17 mouse cellular contexts compared by ENCODE assay signal in the genomic region with DNA sequence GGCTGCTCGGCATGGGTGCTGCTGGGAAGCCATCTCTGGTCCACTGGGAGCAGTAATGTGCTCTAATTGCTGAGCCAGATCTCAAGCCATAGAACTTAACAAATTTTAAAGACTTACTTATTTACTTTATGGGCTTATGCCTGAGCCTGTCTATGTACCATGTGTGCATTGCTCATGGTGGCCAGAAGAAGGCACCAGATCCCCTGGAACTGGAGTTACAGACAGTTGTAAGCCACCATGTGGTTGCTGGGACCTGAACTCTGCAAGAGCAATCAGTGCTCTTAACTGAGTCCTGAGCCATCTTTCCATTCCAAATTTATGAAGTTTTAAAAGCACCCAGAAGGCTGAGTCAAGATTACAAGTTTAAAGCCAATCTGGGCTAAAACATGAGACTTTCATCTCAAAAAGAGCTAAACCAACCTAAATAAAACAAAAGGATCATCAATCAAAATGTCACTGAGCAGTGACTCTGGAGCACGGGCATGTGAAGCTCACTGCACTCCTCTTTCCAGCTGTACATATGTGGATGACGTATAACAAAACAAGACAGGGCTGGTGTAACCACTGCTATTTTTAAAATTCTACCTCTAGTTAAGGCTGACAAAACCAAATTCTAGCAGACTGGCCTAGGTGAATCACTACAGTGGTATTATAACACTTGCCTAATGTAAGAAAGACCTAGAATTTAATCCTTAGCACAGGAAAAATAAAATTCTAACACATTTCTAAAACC. TPM values are rescaled to one million over a fixed set of nuclear protein-coding genes. Genes with fewer than 3 reads are reported as not detected.
DNase-seq lines count a peak whose midpoint lies in the region; ATAC-seq and TF ChIP-seq lines count a peak whose summit lies in the region.
"Had no signal": no experiment of that assay in that cellular context is flagged by ENCODE, and none has a peak within 500 bp of the region (broad histone marks: within the 10 kb centered on the region; RNA-seq: fewer than 3 reads in every experiment).

No protein-coding gene starts in this region.

- H3K27me3 ChIP-seq in heart, postnatal 0 days (ENCODE audit: control insufficient read depth, insufficient read depth, low read length): no peaks in the 10 kb centered on the region
- no peaks in the 10 kb centered on the region for H3K27me3 ChIP-seq in lung, postnatal 0 days (replicated peaks; ENCODE audit: insufficient read depth, low read length)
- H3K27me3 ChIP-seq: embryonic facial prominence, embryonic 15.5 days; hindbrain, embryonic 13.5 days had no signal

- no peak for DNase-seq in heart, postnatal 0 days (ENCODE audit: low spot score)
- DNase-seq in heart, adult 18-20 months: no peak
- DNase-seq in lung, postnatal 0 days (ENCODE audit: low spot score): no peak
- DNase-seq in lung, adult 18-20 months: no peak
- peak; percentile 57 for DNase-seq in ZHBTc4 (ENCODE audit: low read depth, low spot score)
- DNase-seq in neural tube, embryonic 10.5 days (ENCODE audit: extremely low spot score, low spot score): no peak
- DNase-seq in spleen, postnatal 36 days (ENCODE audit: low spot score in 2 of 2): no peak
- no peak for DNase-seq in frontal cortex, postnatal 10 days (ENCODE audit: low spot score in 2 of 2)
- DNase-seq: adrenal gland, adult 2 months; spleen, adult 18-20 months had no signal

- H3K36me3 ChIP-seq in heart, postnatal 0 days (replicated peaks; ENCODE audit: control insufficient read depth, insufficient read depth, low read length): peaks cover 4% of the 10 kb centered on the region; the same call in 1 of the 2 replicates
- H3K36me3 ChIP-seq in lung, postnatal 0 days (ENCODE audit: insufficient read depth, low read length): 0 out of 2 replicates have a peak, but pooled peaks cover 4% of the 10 kb centered on the region
- H3K36me3 ChIP-seq: embryonic facial prominence, embryonic 15.5 days; hindbrain, embryonic 13.5 days had no signal

- H3K27ac ChIP-seq in heart, postnatal 0 days (ENCODE audit: low read depth): no peak overlapping the region
- no peak overlapping the region for H3K27ac ChIP-seq in lung, postnatal 0 days (ENCODE audit: low read length)
- H3K27ac ChIP-seq: embryonic facial prominence, embryonic 15.5 days; hindbrain, embryonic 13.5 days had no signal

- no peak overlapping the region for H3K4me2 ChIP-seq in heart, postnatal 0 days (ENCODE audit: low read depth, low read length)
- no peak overlapping the region for H3K4me2 ChIP-seq in lung, postnatal 0 days (replicated peaks; ENCODE audit: low read depth, low read length)
- H3K4me2 ChIP-seq: embryonic facial prominence, embryonic 15.5 days; heart, embryonic 11.5 days; hindbrain, embryonic 13.5 days had no signal

- TF ChIP-seq CTCF in heart, postnatal 0 days (IDR thresholded peaks at IDR 0.05; ENCODE audit: low read depth): peak; percentile 19
- TF ChIP-seq CTCF in lung, postnatal 0 days (IDR thresholded peaks at IDR 0.05): peak; percentile 58

- WGBS in heart, postnatal 0 days: 82% methylated on average over 3 of the region's 3 CpGs
- 68% methylated on average over 3 of the region's 3 CpGs for WGBS in lung, postnatal 0 days

- no peak for ATAC-seq in heart, postnatal 0 days (ENCODE audit: insufficient read depth, low read depth)
- ATAC-seq in lung, postnatal 0 days: no peak

- TF ChIP-seq EP300 in heart, postnatal 0 days (IDR thresholded peaks at IDR 0.05; ENCODE audit: low read depth): no peak
- no peak for TF ChIP-seq EP300 in lung, postnatal 0 days (IDR thresholded peaks at IDR 0.05)

- H3K9me3 ChIP-seq in heart, postnatal 0 days (replicated peaks; ENCODE audit: control insufficient read depth, low read length): no peaks in the 10 kb centered on the region
- no peaks in the 10 kb centered on the region for H3K9me3 ChIP-seq in lung, postnatal 0 days (ENCODE audit: low read length)
- H3K9me3 ChIP-seq: embryonic facial prominence, embryonic 15.5 days; hindbrain, embryonic 13.5 days had no signal

- H3K4me1 ChIP-seq in heart, postnatal 0 days (ENCODE audit: control insufficient read depth, insufficient read depth): peaks cover 14% of the 10 kb centered on the region; the same call in 1 of the 2 replicates
- H3K4me1 ChIP-seq in lung, postnatal 0 days (ENCODE audit: insufficient read depth, low read depth, low read length): peaks cover 8% of the 10 kb centered on the region; the same call in 1 of the 2 replicates

- no peak overlapping the region for H3K9ac ChIP-seq in heart, postnatal 0 days (replicated peaks; ENCODE audit: low read depth, low read length)
- H3K9ac ChIP-seq in lung, postnatal 0 days (replicated peaks; ENCODE audit: low read depth): no peak overlapping the region
- H3K9ac ChIP-seq: embryonic facial prominence, embryonic 15.5 days; hindbrain, embryonic 13.5 days had no signal

- H3K4me3 ChIP-seq in heart, postnatal 0 days (ENCODE audit: low read depth, low read length): no peak overlapping the region
- H3K4me3 ChIP-seq in lung, postnatal 0 days (ENCODE audit: low read depth, low read length): no peak overlapping the region
- H3K4me3 ChIP-seq: embryonic facial prominence, embryonic 15.5 days; hindbrain, embryonic 13.5 days had no signal

RNA-seq across cellular contexts. Expression of a gene that starts 41.6 kb away (rescaled TPM):
- 19.4 and 37.3 TPM in 2 replicates for total RNA-seq in heart, postnatal 0 days (2014; rRNA removed; ENCODE audit: low replicate concordance)
- 7.6 and 8.3 TPM in 2 replicates for polyA plus RNA-seq in heart, postnatal 0 days (2015; fragmentation: Nextera tagmentation; extraction: Ambion mirVana)
- 100 to 1,000 TPM in 1 of 2 experiments, 10 to 100 TPM in 1; 65.4 to 103 TPM for total RNA-seq in heart, adult 18-20 months (2021)
- polyA plus RNA-seq in lung, postnatal 0 days (2015; fragmentation: Nextera tagmentation; extraction: Ambion mirVana): 15.8 and 26.9 TPM in 2 replicates

RNA-seq across cellular contexts. Expression of a gene that starts 54.8 kb away (rescaled TPM):
- total RNA-seq in heart, postnatal 0 days (2014; rRNA removed; ENCODE audit: low replicate concordance): not detected in 2 replicates
- polyA plus RNA-seq in heart, postnatal 0 days (2015; fragmentation: Nextera tagmentation; extraction: Ambion mirVana): not detected in 2 replicates
- not detected for total RNA-seq in heart, adult 18-20 months (2021)
- not detected in 2 replicates for polyA plus RNA-seq in lung, postnatal 0 days (2015; fragmentation: Nextera tagmentation; extraction: Ambion mirVana)
- total RNA-seq: adrenal gland, adult 2 months; ES-E14; layer of hippocampus, postnatal 14 days; megakaryocyte progenitor cell, adult 5-6 weeks had no signal
- polyA plus RNA-seq: adrenal gland, adult 2 months; embryonic facial prominence, embryonic 15.5 days; heart, embryonic 11.5 days; hindbrain, embryonic 13.5 days; kidney, embryonic 14.5 days had no signal
